Mouse (Mus musculus): ENCODE results near the gene Mtus2. TPM values are rescaled to one million over a fixed set of nuclear protein-coding genes. Genes with fewer than 3 reads are reported as not detected.

The Mtus2 gene
- total RNA-seq, 2 experiments from 2014 or later, result 82.2 to 93.8 TPM

GRCm38 (mm10) chr5:148041661-148042060 is 84.5 kb downstream of the Mtus2 start:
- no peak for DNase-seq

GRCm38 (mm10) chr5:148048200-148048599 is 91.1 kb downstream of the Mtus2 start:
- DNase-seq, result no peak

GRCm38 (mm10) chr5:148049304-148049703 is 92.2 kb downstream of the Mtus2 start:
- DNase-seq, result no peak

GRCm38 (mm10) chr5:148052846-148053608 is 95.9 kb downstream of the Mtus2 start:
- DNase-seq, result peak; percentile 54 to 66

- DNase-seq, result no peak
Measured at GRCm38 (mm10) chr5:148053609-148053990, 96.5 kb downstream of the Mtus2 start.

GRCm38 (mm10) chr5:148056831-148057230 is 99.7 kb downstream of the Mtus2 start:
- DNase-seq, result no peak

- no peak for DNase-seq
Measured at GRCm38 (mm10) chr5:148057433-148057832, 100.3 kb downstream of the Mtus2 start.

- no peak for DNase-seq
Measured at GRCm38 (mm10) chr5:148059339-148059738, 102.2 kb downstream of the Mtus2 start.

GRCm38 (mm10) chr5:148061869-148062268 is 104.7 kb downstream of the Mtus2 start:
- no peak for DNase-seq

GRCm38 (mm10) chr5:148063745-148064144 is 106.6 kb downstream of the Mtus2 start:
- no peak for DNase-seq

GRCm38 (mm10) chr5:148065251-148065650 is 108.1 kb downstream of the Mtus2 start:
- no peak for DNase-seq

GRCm38 (mm10) chr5:148069909-148070308 is 112.8 kb downstream of the Mtus2 start:
- DNase-seq, result peak in 1 of 2 experiments; percentile 8

GRCm38 (mm10) chr5:148071800-148072199 is 114.7 kb downstream of the Mtus2 start:
- DNase-seq, result peak in 1 of 2 experiments; percentile 46

- no peak for DNase-seq
Measured at GRCm38 (mm10) chr5:148073461-148073860, 116.3 kb downstream of the Mtus2 start.

- no peak for DNase-seq
Measured at GRCm38 (mm10) chr5:148079732-148080131, 122.6 kb downstream of the Mtus2 start.

- DNase-seq, result no peak
Measured at GRCm38 (mm10) chr5:148083541-148083940, 126.4 kb downstream of the Mtus2 start.

GRCm38 (mm10) chr5:148084766-148085165 is 127.6 kb downstream of the Mtus2 start:
- no peak for DNase-seq

GRCm38 (mm10) chr5:148087796-148088195 is 130.7 kb downstream of the Mtus2 start:
- no peak for DNase-seq

- DNase-seq, result peak; percentile 6 to 14
Measured at GRCm38 (mm10) chr5:148090191-148090821, 133.2 kb downstream of the Mtus2 start.

GRCm38 (mm10) chr5:148094640-148095039 is 137.5 kb downstream of the Mtus2 start:
- DNase-seq, result no peak

- DNase-seq, result no peak
Measured at GRCm38 (mm10) chr5:148099356-148099755, 142.2 kb downstream of the Mtus2 start.

- DNase-seq, result no peak
Measured at GRCm38 (mm10) chr5:148107324-148107723, 150.2 kb downstream of the Mtus2 start.

- DNase-seq, result no peak
Measured at GRCm38 (mm10) chr5:148107890-148108289, 150.8 kb downstream of the Mtus2 start.

- no peak for DNase-seq
Measured at GRCm38 (mm10) chr5:148108314-148108713, 151.2 kb downstream of the Mtus2 start.
